Mouse (Mus musculus) natural killer cell, adult 2 months (primary cell): ENCODE results near the gene Hmg20b.
A peak's percentile ranks its signal among the peaks of the same experiment; 100 is the strongest.

ENCODE experiments used
- DNase-seq, 2 experiments: peaks; one replicate each; pipeline ENCODE4 v3.0.0; 2022; ENCODE audit warnings: low spot score in 2 of 2

The Hmg20b gene

GRCm38 (mm10) chr10:81305663-81306062 lies 44.6 kb downstream of the Hmg20b start:
- no peak for DNase-seq

GRCm38 (mm10) chr10:81304597-81305238 lies 45.6 kb downstream of the Hmg20b start:
- DNase-seq: peak; percentile 62 to 77

DNA sequence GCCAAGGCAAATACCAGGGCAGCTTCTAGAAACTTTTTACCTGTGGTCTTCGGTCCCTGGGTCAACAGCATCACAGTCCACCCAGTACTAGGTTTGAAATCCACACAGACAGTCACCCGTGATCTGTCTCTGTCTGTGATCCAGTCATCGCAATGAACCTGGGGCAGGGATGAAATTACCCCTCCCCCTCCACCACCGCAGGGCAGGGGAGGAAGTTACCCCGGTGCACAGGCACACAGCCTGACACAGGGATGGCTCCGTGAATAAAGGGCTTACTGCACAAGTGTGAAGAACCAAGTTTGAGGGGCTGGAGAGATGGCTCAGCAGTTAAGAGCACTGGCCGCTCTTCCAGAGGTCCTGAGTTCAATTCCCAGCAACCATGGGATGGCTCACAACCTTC lies 46.5 kb downstream of the Hmg20b start:
- peak in 1 of 2 experiments; percentile 58 for DNase-seq

GRCm38 (mm10) chr10:81303258-81303657 lies 47.0 kb downstream of the Hmg20b start:
- no peak for DNase-seq

DNA sequence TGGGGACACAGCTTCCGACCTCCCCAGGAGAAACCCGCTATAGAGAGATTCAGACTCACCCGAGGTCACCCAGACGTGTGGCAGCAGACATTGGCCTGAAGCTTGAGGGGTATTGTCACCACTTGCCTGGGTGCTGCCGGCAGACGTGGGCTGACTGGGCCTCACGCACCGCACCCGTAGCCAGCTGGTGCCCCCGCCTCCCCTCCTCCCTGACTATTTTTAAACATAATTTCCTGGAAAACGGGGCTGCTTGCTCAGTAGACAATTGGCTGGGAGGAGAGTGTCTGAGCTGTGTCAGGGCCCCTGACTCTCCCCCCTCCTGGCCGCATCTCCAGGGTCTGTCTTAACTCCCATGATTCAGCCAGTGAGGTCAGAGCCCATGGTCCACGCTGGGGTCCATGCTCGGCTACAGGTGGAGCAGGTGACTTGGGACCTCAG lies 47.5 kb downstream of the Hmg20b start:
- no peak for DNase-seq

DNA sequence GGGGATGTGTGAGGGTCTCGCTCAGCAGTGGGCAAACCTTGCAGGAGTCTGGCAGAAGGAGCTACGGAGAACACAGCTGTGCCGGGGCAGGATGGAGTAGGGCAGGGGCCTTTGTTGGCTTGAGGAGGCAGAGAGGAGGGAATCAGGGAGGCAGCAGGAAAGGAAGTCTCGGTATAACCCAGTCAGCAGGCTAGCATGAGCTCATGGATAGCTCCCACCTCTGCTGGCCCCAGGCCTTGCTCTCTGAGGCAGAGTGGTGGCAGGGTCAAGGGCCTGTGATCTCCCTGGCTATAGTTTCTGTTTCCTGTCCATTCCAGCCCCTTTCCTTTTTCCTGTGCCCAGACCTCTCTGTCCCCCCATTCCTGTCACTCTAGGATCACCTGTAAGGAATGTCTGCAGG lies 48.0 kb downstream of the Hmg20b start:
- no peak for DNase-seq

DNA sequence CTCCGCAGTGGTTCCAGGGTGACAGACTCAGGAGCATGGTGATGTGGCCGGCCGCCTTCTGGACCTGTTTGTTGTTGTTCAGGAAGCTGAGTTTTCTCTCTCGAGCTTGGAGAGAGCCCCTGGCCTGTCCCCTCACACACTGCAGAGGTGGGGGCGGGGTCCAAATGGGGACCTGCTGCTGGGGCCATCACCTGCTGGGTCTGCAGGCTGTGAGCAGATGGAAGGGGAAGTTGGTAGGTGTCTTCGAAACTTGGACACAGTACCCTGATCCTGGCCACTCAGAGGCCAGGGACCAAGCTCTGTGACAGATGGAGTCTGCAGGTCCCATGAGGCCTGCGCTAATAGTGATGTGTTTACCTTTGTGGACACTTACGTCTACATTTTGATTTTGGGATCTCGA lies 49.0 kb downstream of the Hmg20b start:
- peak in 1 of 2 experiments; percentile 20 for DNase-seq

DNA sequence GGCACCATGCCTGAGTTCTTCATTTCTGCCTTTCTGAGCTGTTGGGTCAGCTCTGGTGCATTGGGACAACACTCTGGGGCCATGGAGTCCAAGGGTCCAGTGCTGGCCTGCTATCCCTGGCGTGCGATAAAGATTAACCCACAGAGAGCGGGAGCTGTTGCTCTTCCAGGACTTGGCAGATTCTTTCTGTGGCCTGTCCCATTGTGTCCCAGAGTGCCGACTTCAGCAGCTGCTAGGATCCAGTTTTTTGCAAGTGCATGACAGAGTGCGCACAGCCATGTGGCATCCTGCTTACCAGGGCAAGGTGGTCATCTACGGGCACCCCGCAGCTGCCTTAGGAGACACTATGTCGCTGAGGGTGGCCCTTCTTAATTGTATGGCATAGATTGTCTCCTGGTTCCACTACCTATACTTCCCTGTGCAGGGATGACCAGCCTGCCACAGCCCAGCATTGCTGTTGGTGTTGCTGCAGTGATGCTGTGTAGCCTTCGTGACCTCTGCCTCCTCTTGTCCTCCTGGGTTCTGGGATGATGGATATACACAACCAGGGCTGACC lies 49.9 kb downstream of the Hmg20b start:
- no peak for DNase-seq

GRCm38 (mm10) chr10:81299585-81300351 lies 50.5 kb downstream of the Hmg20b start:
- no peak for DNase-seq

DNA sequence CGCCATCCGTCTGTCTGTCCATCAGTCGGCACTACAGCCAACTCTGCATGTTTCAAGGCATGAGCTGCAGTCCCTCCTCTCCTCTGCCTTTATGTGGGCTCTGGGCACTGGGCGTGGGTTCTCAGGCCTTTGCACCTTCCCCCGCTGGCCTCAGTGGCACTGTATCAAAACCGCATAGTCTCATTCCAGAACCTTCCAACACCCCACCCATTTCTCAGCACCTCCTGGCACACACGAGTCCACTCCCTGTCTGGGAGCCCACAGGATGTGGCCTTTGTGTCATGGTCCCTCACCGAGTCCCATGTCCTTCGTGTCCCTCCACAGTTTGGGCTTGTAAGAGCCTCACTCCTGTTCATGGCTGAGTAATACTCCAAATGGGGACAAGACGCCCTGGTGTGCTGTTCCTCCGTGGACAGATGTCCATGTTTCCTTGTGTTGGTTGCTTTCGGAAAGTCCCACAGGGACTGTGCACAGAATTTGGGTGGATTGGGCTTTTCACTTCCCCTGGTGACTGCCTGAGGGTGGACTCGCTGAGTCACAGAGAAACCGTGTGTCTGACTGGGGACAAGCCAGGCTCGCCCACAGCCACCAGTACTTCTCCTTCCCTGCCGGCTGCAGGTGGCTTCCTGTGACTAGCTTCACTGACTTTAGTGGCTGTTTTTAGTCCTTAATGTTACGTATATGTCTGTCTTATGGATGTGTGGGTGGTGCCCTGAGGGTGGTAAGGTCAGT lies 51.7 kb downstream of the Hmg20b start:
- DNase-seq: peak; percentile 70 to 84

- DNase-seq: peak; percentile 86 to 87
Measured at GRCm38 (mm10) chr10:81297845-81298244, 52.4 kb downstream of the Hmg20b start.

DNA sequence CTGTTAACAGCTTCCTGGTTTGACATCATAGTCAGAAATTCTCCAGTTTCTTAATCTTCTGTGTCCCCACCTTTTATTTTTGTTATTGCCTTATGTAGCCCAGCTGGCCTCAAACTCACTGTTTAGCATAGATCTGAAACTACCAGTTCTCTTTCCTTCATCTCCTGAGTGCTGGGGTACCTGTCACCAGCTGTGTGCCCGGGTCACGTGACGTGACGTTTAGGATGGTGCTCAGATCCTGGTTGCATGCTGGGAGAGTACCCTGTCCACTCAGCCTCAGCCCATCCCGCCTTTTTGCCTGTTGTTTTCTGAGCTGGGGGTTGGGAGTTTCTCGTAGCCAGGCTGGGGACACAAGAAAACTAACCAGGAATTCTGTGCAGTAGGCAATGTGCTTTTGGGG lies 53.0 kb downstream of the Hmg20b start:
- DNase-seq: peak in 1 of 2 experiments; percentile 68
